Mouse (Mus musculus) cortical plate, adult 2 months (tissue): Measurements from ENCODE around the gene P4ha3. TPM values are rescaled to one million over a fixed set of nuclear protein-coding genes. Genes with fewer than 3 reads are reported as not detected.
A peak's percentile ranks its signal among the peaks of the same experiment; 100 is the strongest.

ENCODE experiments used
- H3K27ac ChIP-seq: fragments of 200-500 bp; 2 replicates; pipeline ENCODE4 v1.5.1; 2012; ENCODE audit warnings: low read length, control low read depth, inconsistent platforms; ENCODE audit not compliant: insufficient read depth
- H3K4me1 ChIP-seq: fragments of 200-500 bp; 2 replicates; pipeline ENCODE4 v1.6.1; 2011; ENCODE audit warnings: low read length; ENCODE audit not compliant: control insufficient read depth, insufficient read depth
- H3K4me3 ChIP-seq: fragments of 200-500 bp; 2 replicates; pipeline ENCODE4 v1.5.1; 2011; ENCODE audit warnings: mild to moderate bottlenecking, low read length, control low read depth; ENCODE audit not compliant: insufficient read depth
- CTCF ChIP-seq: fragments of 200-500 bp; IDR thresholded peaks from 2 replicates; pipeline ENCODE4 v1.5.1; 2011; ENCODE audit warnings: mild to moderate bottlenecking, control low read depth, low read length; ENCODE audit not compliant: insufficient read depth; ENCODE audit errors: extremely low read depth
- POLR2A ChIP-seq: fragments of 200-500 bp; IDR thresholded peaks from 2 replicates; pipeline ENCODE4 v1.6.1; 2011; ENCODE audit warnings: mild to moderate bottlenecking, low read length, control low read depth; ENCODE audit not compliant: insufficient read depth; ENCODE audit errors: extremely low read depth
- polyA plus RNA-seq: library from polyadenylated mRNA; depleted of rRNA; stranded (reverse); fragments of >200 nt; gene quantifications from 2 replicates; pipeline ENCODE4 v1.2.3, GENCODE M21; 2012

Gene P4ha3
- polyA plus RNA-seq, 1 experiment: 3.7 TPM

DNA sequence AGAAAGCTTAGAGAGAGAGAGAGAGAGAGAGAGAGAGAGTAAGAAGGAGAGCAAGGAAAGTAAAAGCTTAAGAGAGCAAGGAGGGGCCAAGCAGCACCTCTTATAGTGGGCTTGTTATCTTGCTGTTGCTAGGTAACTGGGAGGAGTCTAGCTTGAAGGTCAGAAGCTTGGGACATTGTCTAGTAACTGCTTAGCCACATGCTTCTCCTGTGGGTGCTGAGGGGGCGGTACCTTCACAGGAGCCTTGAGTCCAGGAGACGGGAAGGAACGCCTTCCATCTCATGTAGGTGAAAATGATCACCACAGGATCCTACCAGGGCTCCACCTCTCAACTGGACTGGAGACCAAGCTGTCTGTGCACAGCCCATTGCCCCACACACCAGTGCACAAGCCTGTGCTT lies 16.1 kb downstream of the P4ha3 start:
- no peak overlapping the region for H3K27ac ChIP-seq
- no peak for TF ChIP-seq POLR2A
- TF ChIP-seq CTCF: no peak

DNA sequence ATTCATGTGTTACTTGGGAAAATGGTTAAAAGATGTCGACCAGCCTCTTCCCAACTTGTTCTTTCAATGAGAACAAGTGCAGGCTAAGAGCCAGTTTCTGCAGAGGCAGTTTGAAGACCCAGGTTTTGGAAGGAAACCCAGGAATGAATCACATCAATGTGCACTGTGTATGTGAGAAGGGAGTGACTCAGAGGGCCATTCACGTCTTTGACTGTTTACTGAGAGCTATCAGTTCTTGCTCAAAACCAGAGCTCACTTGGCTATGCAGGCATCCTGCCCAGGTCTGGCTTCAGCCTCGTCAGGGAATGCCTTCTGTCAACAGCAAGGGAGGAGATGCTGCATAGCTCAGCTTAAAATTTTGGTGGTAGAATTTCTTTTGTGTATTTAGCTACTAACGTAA lies 17.0 kb downstream of the P4ha3 start:
- peaks cover 4% of the 10 kb centered on the region for H3K4me1 ChIP-seq
- H3K4me3 ChIP-seq: no peak overlapping the region
- no peak for TF ChIP-seq CTCF
- no peak for TF ChIP-seq POLR2A
- H3K27ac ChIP-seq: no peak overlapping the region

More for the DNA sequence above, 16.1 kb downstream of the P4ha3 start:
- Histone ChIP-seq H3K4me1 (peaks cover 4% of the 10 kb centered on the region), H3K4me3 (no peak overlapping the region)

DNA sequence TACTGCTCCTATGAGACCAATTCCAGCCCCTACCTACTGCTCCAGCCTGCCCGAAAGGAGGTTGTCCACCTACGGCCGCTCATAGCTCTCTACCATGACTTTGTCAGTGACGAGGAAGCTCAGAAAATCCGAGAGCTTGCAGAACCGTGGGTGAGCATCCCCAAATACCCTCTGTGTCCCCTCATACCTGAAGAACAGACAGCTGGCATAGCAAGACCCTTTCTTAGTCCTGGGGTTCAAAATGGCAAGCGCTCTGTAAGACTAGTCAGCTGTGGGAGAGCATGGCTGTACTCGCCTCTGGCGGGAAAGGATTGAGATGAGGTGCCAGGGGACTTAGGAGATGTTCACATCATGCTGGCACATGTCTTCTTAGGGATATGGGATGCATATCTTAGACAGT lies 20.6 kb downstream of the P4ha3 start:
- no peak for TF ChIP-seq POLR2A
- no peak for TF ChIP-seq CTCF

DNA sequence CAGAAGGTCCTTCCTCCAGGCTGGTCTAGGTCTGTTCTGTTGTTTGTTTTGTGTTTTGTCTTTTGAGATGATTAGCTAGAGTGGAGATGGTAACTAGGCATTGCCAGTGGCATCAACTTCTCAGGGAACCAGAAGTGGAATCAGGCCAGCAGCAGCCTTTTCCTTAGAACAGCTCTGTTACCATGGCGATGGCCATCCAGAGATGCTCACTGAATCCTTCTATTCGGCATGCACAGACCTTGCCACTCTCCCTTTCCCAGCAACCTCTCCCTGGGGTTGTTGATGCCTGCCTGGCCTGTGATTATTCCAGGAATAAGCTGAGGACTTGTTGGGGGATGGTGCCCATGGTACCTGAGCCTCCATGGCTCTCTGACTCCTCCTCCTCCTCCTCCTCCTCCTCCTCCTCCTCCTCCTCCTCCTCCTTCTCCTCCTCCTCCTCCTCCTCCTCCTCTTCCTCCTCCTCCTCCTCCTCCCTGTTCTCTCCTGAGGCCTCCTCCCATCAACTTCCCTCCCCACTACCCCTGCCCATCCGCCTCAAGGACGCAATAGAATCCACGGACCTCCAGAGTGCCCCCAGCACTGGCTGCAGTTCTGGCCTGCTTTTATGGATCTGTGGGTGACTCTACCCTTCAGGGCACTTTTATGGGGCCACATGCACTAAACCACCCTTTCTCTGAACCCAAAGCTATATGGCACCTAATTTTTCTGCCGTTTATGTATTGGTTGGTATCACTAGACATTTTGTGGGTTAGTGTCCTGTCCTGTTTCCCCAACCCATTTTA lies 22.7 kb downstream of the P4ha3 start:
- no peak overlapping the region for H3K4me3 ChIP-seq
- no peak for TF ChIP-seq CTCF
- TF ChIP-seq POLR2A: no peak
- H3K27ac ChIP-seq: peak overlapping the region; percentile 32

More for the DNA sequence above, 20.6 kb downstream of the P4ha3 start:
- Histone ChIP-seq H3K27ac (no peak overlapping the region), H3K4me3 (no peak overlapping the region), H3K4me1 (peaks cover 13% of the 10 kb centered on the region)

DNA sequence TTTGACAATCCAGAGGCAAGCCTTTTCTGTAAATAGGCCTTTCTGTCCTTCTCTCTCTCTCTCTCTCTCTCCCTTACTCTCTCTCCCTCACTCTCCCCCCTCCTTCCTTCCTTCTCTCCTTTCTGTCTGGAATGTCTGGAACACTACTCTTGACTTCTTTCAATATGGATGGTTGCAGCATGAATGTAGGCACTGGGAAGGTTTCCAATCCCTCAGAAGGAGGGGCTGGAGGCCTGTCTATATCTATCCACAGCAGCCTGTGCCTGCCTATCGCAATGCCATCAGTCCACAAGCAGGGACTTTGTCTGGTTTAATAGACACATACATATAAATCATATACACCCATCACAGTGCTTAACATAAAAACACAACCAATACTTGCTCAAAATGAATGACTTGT lies 23.9 kb downstream of the P4ha3 start:
- H3K27ac ChIP-seq: no peak overlapping the region
- H3K4me3 ChIP-seq: no peak overlapping the region
- no peak for TF ChIP-seq CTCF
- TF ChIP-seq POLR2A: 0 out of 2 replicates have a peak, but pooled peaks have one; percentile 18
- H3K4me1 ChIP-seq: peaks cover 9% of the 10 kb centered on the region

More for the DNA sequence above, 22.7 kb downstream of the P4ha3 start:
- peaks cover 9% of the 10 kb centered on the region for H3K4me1 ChIP-seq

DNA sequence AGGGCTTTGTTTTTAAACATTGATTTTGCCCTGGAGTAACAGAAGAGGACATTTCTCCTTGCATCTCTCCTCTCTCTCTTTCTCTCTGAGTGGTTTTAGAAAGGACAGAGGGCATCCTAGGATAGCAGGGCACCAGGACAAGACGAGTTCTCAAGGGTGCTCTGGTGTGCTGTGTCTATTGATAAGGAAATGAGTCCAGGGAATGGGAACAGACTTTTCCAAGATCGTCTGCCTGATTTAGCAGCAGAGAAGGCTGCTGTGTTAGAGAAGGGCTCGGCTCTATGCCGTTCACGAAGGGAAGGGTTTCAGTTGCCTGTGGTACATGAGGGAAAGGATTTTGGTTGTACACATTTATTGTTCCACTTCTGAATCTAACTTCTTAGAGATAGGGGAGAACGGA lies 24.4 kb downstream of the P4ha3 start:
- no peak overlapping the region for H3K4me3 ChIP-seq
- TF ChIP-seq CTCF: no peak
- no peak for TF ChIP-seq POLR2A
- no peak overlapping the region for H3K27ac ChIP-seq
- peaks cover 9% of the 10 kb centered on the region for H3K4me1 ChIP-seq

DNA sequence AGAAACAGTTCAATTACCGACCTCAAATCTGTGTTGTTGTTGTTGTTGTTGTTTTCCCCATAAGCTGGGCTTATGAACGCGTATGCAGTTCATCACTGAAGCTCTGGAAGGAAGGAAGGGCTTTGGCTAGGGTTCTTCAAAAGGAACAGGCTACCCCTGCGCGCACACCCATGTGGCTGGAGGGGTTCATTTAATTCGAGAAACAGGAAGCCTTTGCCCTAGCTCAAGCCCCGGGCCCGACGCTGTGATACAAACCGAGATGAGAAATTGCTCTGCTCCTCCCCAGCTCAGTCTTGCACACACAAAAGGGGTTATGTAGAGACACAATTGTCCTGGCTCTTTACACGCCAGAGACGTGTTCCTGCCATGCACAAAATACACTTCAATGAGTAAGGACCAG lies 25.0 kb downstream of the P4ha3 start:
- H3K27ac ChIP-seq: no peak overlapping the region
- H3K4me3 ChIP-seq: no peak overlapping the region
- peaks cover 9% of the 10 kb centered on the region for H3K4me1 ChIP-seq
- no peak for TF ChIP-seq POLR2A
- TF ChIP-seq CTCF: no peak

DNA sequence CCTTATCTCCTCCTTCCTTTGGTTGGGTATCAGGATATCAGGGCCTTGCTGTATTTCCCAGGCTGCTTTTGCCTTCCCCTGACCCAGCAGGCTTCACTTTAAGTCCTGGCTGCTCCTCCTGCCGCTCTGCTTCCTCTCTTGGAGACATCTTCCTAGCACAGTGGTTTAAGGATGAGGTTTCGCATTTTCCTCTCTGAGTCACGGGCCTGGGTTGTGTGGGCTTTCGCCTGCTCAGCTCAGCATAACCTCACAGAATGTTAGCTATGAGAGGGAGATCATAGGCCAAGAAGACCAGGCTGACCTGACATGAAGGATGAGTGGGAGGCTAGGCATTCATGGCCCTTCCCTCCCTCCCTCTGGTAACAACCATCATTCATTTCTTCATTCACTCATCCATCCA lies 27.4 kb downstream of the P4ha3 start:
- no peak for TF ChIP-seq POLR2A
- TF ChIP-seq CTCF: no peak
- Histone ChIP-seq H3K27ac (no peak overlapping the region), H3K4me1 (peaks cover 5% of the 10 kb centered on the region), H3K4me3 (no peak overlapping the region)

DNA sequence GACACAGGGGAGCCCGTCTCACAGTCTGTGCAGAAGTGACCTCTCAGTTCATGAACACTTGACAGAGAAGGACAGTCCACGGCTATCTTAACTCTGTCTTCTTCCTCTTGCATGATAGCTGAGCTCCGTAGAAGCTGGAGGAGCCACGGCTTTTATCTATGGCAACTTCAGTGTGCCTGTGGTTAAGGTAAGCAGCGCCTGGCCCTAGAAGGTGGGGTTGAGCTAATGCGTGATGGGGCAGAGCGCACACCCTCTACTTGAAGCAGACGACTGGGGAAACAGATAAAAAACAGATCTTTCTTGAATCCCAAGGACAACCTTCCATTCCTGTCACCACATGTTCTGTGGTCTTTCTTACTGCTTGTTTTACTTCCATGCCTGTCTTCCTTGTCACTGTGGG lies 31.6 kb downstream of the P4ha3 start:
- Histone ChIP-seq H3K4me3 (no peak overlapping the region), H3K4me1 (no peaks in the 10 kb centered on the region), H3K27ac (no peak overlapping the region)
- TF ChIP-seq CTCF: no peak
- no peak for TF ChIP-seq POLR2A

DNA sequence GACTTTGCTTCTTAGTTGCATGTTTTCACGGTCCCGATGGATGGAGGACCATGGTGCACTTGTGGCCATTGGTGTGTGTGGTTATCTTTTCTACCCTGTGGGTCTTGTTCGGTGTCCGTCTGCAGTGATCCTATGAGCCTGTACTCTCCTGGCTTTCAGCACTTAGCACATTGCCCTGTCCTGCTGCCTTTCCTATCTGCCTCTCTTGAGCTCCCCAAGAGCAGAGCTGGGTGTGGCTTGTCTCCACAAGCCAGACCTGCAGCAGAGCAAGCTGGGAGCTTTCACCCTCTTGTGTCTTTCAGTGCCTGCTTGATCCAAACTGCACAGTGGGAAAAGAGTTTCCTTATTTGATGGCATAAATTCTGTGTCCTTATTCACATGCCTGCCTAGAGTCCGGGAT lies 32.2 kb downstream of the P4ha3 start:
- Histone ChIP-seq H3K4me3 (no peak overlapping the region), H3K4me1 (no peaks in the 10 kb centered on the region), H3K27ac (no peak overlapping the region)
- TF ChIP-seq POLR2A (no peak), CTCF (no peak)
